Mouse (Mus musculus) liver, embryonic 14.5 days (tissue): ENCODE results near the gene Repin1.

Experiments
- CTCF ChIP-seq: IDR thresholded peaks from 2 replicates; pipeline ENCODE4 v1.5.1; 2016; ENCODE audit warnings: antibody characterized with exemption, low read depth, control low read depth
- EP300 ChIP-seq: IDR thresholded peaks from 2 replicates; pipeline ENCODE4 v1.6.1; 2016; ENCODE audit warnings: antibody characterized with exemption, low read depth

GRCm38 (mm10) chr6:48608124-48608523, 14.4 kb downstream of the Repin1 start:
- TF ChIP-seq CTCF (no peak), EP300 (no peak)
